Mouse (Mus musculus) G1E-ER4 (cell line): Measurements from ENCODE around the gene March8. TPM values are rescaled to one million over a fixed set of nuclear protein-coding genes. Genes with fewer than 3 reads are reported as not detected.

Experiments used
- GATA1 ChIP-seq: IDR thresholded peaks from one replicate; pipeline ENCODE4 v1.8.0; 2012; ENCODE audit warnings: low read length, inconsistent platforms
- polyA plus RNA-seq: library from polyadenylated mRNA; stranded (reverse); fragments of >175 nt; gene quantifications from 2 replicates; pipeline ENCODE4 v1.2.3, GENCODE M21; 2012

The March8 gene
- polyA plus RNA-seq, 1 experiment, result 13.7 TPM

DNA sequence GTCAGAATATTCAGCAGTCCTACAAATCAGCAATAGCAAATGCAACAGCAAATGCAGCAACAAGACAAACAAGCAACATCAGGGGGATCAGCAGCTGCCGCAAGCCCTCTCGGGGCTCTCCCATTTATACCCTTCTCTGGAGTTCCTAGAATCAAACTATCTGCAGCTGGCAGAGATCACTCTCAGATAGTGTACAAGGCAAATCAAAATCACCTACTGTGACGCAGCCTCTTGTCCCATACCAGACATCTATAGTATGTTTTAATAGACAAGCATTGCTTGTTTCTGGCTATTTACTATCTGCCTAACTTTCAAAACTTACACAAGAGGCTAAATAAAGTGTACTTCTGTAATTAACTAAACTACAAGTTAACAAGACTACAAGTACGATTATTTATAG lies 24.2 kb downstream of the March8 start:
- TF ChIP-seq GATA1, result no peak

GRCm38 (mm10) chr6:116367971-116368370 lies 30.1 kb downstream of the March8 start:
- TF ChIP-seq GATA1, result no peak

- TF ChIP-seq GATA1, result no peak
Observed at GRCm38 (mm10) chr6:116369811-116370210, 32.0 kb downstream of the March8 start.

GRCm38 (mm10) chr6:116370216-116370976 lies 32.6 kb downstream of the March8 start:
- no peak for TF ChIP-seq GATA1

GRCm38 (mm10) chr6:116371500-116371899 lies 33.7 kb downstream of the March8 start:
- TF ChIP-seq GATA1, result no peak

GRCm38 (mm10) chr6:116374136-116374535 lies 36.3 kb downstream of the March8 start:
- TF ChIP-seq GATA1, result no peak

DNA sequence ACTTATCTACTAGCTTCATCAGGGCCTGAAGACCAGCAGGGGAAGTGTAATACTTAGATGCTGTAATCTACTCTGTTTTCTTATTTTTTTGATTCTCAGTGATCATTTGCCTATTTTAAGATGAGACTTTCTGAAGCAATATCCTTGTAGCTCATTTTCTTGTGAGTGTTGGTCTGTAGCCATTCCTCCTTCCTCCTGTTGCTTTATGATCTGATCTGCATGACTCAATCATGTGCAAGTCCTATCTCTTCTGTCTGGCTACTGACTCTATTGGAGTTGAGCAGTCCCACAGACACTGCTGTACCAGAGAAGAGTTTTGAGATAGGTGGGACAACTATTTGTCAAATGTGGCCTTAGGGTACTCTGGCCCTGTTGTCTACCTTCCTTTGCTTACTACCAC lies 36.8 kb downstream of the March8 start:
- TF ChIP-seq GATA1, result no peak

DNA sequence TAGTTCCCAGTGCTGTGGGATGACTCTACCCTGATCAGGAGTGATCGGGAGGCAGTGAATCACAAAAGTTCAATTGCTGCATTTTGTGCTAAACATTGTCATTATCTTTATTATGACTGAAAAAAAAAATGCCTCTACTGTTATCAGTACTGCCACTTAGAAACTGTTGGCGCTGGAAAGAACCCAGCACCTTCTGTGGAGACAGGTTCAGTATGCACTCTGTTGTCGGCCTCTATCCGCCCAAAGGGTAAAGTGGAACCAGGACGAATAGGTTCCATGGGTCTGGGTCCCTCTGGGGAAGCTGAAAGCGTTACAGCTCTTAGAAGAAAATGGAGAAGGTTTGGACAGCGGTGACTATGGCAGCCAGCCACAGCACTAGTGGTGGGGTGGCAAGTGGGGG lies 41.1 kb downstream of the March8 start:
- TF ChIP-seq GATA1, result no peak

DNA sequence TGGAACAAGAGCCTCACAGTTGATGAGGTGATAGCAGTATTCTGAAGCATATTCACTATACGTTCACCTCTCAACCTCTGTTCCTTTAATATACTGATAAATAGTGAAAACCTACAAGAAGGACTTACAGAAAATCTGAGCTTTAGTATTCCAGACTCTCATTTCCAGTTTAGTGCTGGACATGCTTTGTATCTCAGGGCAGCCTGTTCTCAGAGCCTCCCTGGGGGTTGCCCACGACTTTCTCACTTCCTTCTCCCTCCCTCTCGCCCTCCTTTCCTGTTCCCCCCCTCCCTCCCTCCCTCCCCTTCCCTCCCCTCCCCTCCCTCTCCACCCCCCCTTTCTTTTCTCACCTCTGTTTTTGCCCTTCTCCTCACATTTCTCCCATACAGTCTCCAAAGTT lies 42.3 kb downstream of the March8 start:
- no peak for TF ChIP-seq GATA1

GRCm38 (mm10) chr6:116381605-116382004 lies 43.8 kb downstream of the March8 start:
- TF ChIP-seq GATA1, result no peak

DNA sequence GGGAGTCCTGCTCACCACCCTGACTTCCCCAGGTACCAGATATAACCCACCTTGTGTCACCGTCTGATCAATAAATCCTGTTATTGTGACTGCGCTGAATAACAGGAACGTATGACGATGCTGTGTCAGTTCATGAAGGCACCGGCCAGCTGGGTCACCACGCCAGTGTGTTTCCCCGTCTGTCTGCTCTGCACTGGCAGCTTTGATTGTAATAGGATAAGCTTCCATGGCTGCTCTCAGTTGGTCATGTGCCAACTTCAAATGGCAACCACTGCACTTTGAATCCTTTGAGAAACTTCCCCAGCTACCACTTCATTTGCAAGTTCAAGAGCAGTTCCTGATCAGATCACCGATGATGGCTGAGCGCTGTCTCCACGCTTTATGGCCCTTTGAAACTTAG lies 45.8 kb downstream of the March8 start:
- TF ChIP-seq GATA1, result no peak

GRCm38 (mm10) chr6:116385194-116386044 lies 47.6 kb downstream of the March8 start:
- TF ChIP-seq GATA1, result no peak

GRCm38 (mm10) chr6:116386045-116386415 lies 48.2 kb downstream of the March8 start:
- TF ChIP-seq GATA1, result no peak

- no peak for TF ChIP-seq GATA1
Observed at GRCm38 (mm10) chr6:116386506-116386905, 48.7 kb downstream of the March8 start.

GRCm38 (mm10) chr6:116388068-116388467 lies 50.2 kb downstream of the March8 start:
- no peak for TF ChIP-seq GATA1

GRCm38 (mm10) chr6:116389481-116389880 lies 51.7 kb downstream of the March8 start:
- TF ChIP-seq GATA1, result no peak
